Mouse (Mus musculus) urinary bladder, postnatal 14 days (tissue): ENCODE data around the gene Foxp1.

Experiments used
- DNase-seq: peaks from one replicate; pipeline ENCODE4 v3.0.0; 2021; ENCODE audit warnings: low spot score

Foxp1 gene

GRCm38 (mm10) chr6:99388741-99389675, 133.5 kb downstream of the Foxp1 start:
- DNase-seq = peak; percentile 53

GRCm38 (mm10) chr6:99388023-99388422, 134.5 kb downstream of the Foxp1 start:
- no peak for DNase-seq

- no peak for DNase-seq
Observed at GRCm38 (mm10) chr6:99385059-99385604, 137.4 kb downstream of the Foxp1 start.

GRCm38 (mm10) chr6:99383846-99384472, 138.6 kb downstream of the Foxp1 start:
- DNase-seq = no peak

GRCm38 (mm10) chr6:99380146-99380545, 142.4 kb downstream of the Foxp1 start:
- DNase-seq = no peak

GRCm38 (mm10) chr6:99378997-99379710, 143.4 kb downstream of the Foxp1 start:
- DNase-seq = no peak

- DNase-seq = no peak
Observed at GRCm38 (mm10) chr6:99377716-99378115, 144.8 kb downstream of the Foxp1 start.

- DNase-seq = no peak
Observed at GRCm38 (mm10) chr6:99377131-99377530, 145.4 kb downstream of the Foxp1 start.

- no peak for DNase-seq
Observed at GRCm38 (mm10) chr6:99376721-99377120, 145.8 kb downstream of the Foxp1 start.

- DNase-seq = no peak
Observed at GRCm38 (mm10) chr6:99375865-99376264, 146.7 kb downstream of the Foxp1 start.

- DNase-seq = no peak
Observed at GRCm38 (mm10) chr6:99375376-99375775, 147.1 kb downstream of the Foxp1 start.

GRCm38 (mm10) chr6:99374448-99375271, 147.9 kb downstream of the Foxp1 start:
- DNase-seq = no peak

GRCm38 (mm10) chr6:99372427-99372826, 150.1 kb downstream of the Foxp1 start:
- DNase-seq = no peak

GRCm38 (mm10) chr6:99372016-99372415, 150.5 kb downstream of the Foxp1 start:
- DNase-seq = no peak

GRCm38 (mm10) chr6:99369931-99370330, 152.6 kb downstream of the Foxp1 start:
- DNase-seq = no peak

- DNase-seq = no peak
Observed at GRCm38 (mm10) chr6:99369156-99369555, 153.4 kb downstream of the Foxp1 start.

- no peak for DNase-seq
Observed at GRCm38 (mm10) chr6:99368118-99368753, 154.3 kb downstream of the Foxp1 start.

- DNase-seq = no peak
Observed at GRCm38 (mm10) chr6:99364545-99364944, 158.0 kb downstream of the Foxp1 start.

- no peak for DNase-seq
Observed at GRCm38 (mm10) chr6:99360581-99360980, 161.9 kb downstream of the Foxp1 start.

GRCm38 (mm10) chr6:99359765-99360499, 162.6 kb downstream of the Foxp1 start:
- DNase-seq = no peak
